Mouse (Mus musculus) urinary bladder, postnatal 10 days (tissue): ENCODE measurements around the gene Prkag1.

Experiments
- DNase-seq: peaks from one replicate; pipeline ENCODE4 v3.0.0; 2022; ENCODE audit warnings: low spot score

Gene Prkag1

DNA sequence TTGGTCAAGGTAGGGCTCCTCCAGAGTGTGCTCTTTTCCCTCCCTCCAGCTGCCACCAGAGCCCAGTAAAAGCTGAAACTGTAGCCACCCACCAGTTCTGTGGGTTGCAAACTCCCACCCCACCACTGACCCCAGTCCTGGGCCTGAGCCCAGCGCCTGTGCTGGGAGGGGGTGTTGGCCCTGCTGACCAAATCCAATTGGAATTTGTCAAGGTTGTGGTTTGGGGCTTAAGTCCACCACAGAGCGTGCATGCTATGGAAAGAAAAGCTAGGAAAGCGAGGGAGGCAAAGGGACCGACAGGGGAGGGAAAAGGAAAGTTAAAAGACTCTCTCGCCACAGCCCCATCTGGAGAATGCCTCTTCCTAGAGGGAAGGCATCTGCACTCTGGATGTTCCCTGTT is 63.1 kb downstream of the Prkag1 start:
- no peak for DNase-seq

DNA sequence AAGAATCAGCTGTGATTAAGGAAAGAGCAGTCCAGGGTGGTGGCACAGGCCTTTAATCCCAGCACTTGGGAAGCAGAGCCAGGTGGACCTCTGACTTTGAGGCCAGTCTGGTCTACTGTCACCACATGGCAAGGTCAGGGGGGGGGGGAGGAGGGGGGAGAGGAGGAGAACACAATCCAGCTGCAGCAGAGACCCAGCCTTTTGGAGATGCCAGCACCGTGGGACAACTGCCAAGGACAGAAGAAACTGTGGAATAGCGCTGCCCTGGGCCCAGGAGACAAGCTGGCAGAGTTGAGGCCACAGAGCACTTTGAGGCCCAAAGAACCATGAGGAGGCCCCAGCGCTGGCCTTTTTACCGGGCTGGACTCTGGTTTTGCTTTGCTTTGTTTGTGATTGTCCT is 65.4 kb downstream of the Prkag1 start:
- DNase-seq: no peak
